Mouse (Mus musculus) heart, embryonic 14.5 days (tissue): ENCODE data around the gene Vmn1r54. TPM values are rescaled to one million over a fixed set of nuclear protein-coding genes. Genes with fewer than 3 reads are reported as not detected.

Source experiments
- ATAC-seq: fragments of 200-750 bp; cut with Nextera tagmentation; 2 replicates; pipeline ENCODE4 v1.8.0; 2017; ENCODE audit warnings: low read depth, moderate TSS enrichment; ENCODE audit not compliant: insufficient number of reproducible peaks, insufficient read depth, low FRiP score
- H3K27ac ChIP-seq, 2 experiments: fragments of 200-500 bp in 1 of 2; fragments of 300-500 bp in 1 of 2; sonication (generic) in 1 of 2; replicated peaks in 1 of 2; 2 replicates each; pipeline ENCODE4 v1.5.1; 2012 to 2014; ENCODE audit warnings: low read depth in 2 of 2, low read length in 2 of 2, control low read depth in 1 of 2, mild to moderate bottlenecking in 1 of 2, mixed read lengths in 1 of 2; ENCODE audit not compliant: control insufficient read depth in 1 of 2, insufficient read depth in 1 of 2
- H3K27me3 ChIP-seq: fragments of 300-500 bp; sonication (generic); 2 replicates; pipeline ENCODE4 v1.6.1; 2014; ENCODE audit warnings: mild to moderate bottlenecking, low read length, control low read depth; ENCODE audit not compliant: control insufficient read depth, insufficient read depth
- H3K36me3 ChIP-seq: fragments of 300-500 bp; sonication (generic); 2 replicates; pipeline ENCODE4 v1.6.1; 2014; ENCODE audit warnings: mild to moderate bottlenecking, control low read depth, low read length, mixed read lengths; ENCODE audit not compliant: control insufficient read depth, insufficient read depth
- H3K4me1 ChIP-seq, 2 experiments: fragments of 200-500 bp in 1 of 2; fragments of 300-500 bp in 1 of 2; sonication (generic) in 1 of 2; 2 replicates each; pipeline ENCODE4 v1.6.1; 2012 to 2014; ENCODE audit warnings: low read length in 2 of 2, control low read depth in 1 of 2, mixed read lengths in 1 of 2; ENCODE audit not compliant: control insufficient read depth in 2 of 2, insufficient read depth in 2 of 2
- H3K4me2 ChIP-seq: fragments of 300-500 bp; sonication (generic); 2 replicates; pipeline ENCODE4 v1.6.1; 2014; ENCODE audit warnings: mild to moderate bottlenecking, low read length
- H3K4me3 ChIP-seq, 2 experiments: fragments of 200-500 bp in 1 of 2; fragments of 300-500 bp in 1 of 2; sonication (generic) in 1 of 2; 2 replicates each; pipeline ENCODE4 v1.5.1; 2012 to 2014; ENCODE audit warnings: low read length in 2 of 2, mild to moderate bottlenecking in 2 of 2, control low read depth in 1 of 2, low read depth in 1 of 2, moderate library complexity in 1 of 2; ENCODE audit not compliant: control insufficient read depth in 1 of 2, insufficient read depth in 1 of 2
- H3K9ac ChIP-seq: fragments of 300-500 bp; sonication (generic); 2 replicates; pipeline ENCODE4 v1.6.1; 2014; ENCODE audit warnings: mild to moderate bottlenecking, low read length
- H3K9me3 ChIP-seq: fragments of 300-500 bp; sonication (generic); 2 replicates; pipeline ENCODE4 v1.6.1; 2016; ENCODE audit warnings: low read length, control low read depth; ENCODE audit not compliant: control insufficient read depth
- WGBS: fragments of 180-500 bp; shearing (Covaris S2); extraction: QIAGEN DNeasy Blood & Tissue Kit; methylation state at CpG from one replicate; pipeline ENCODE4 v1.1.7; 2014; 5-methylcytosine and 5-hydroxymethylcytosine counted together
- polyA plus RNA-seq: library from polyadenylated mRNA; unstranded; fragments of >200 nt; fragmentation: Nextera tagmentation; extraction: Ambion mirVana; gene quantifications from 2 replicates; pipeline ENCODE4 v1.2.1, GENCODE M21; 2014

The Vmn1r54 gene
- polyA plus RNA-seq, 1 experiment from 2014 or later = not detected

GRCm38 (mm10) chr6:90306315-90306975, 60.3 kb downstream of the Vmn1r54 start:
- ATAC-seq = no peak
- H3K36me3 ChIP-seq = no peaks in the 10 kb centered on the region
- no peak overlapping the region for H3K9ac ChIP-seq
- H3K4me2 ChIP-seq = no peak overlapping the region
- 0 out of 2 replicates have a peak, but pooled peaks cover 3% of the 10 kb centered on the region for H3K9me3 ChIP-seq
- no peak overlapping the region for H3K27ac ChIP-seq
- no peak overlapping the region for H3K4me3 ChIP-seq
- no peaks in the 10 kb centered on the region for H3K4me1 ChIP-seq
- H3K27me3 ChIP-seq = no peaks in the 10 kb centered on the region
- WGBS = 74% methylated on average over 6 of the region's 6 CpGs

GRCm38 (mm10) chr6:90308839-90309778, 63.0 kb downstream of the Vmn1r54 start:
- H3K27me3 ChIP-seq = no peaks in the 10 kb centered on the region
- no peak for ATAC-seq
- H3K36me3 ChIP-seq = no peaks in the 10 kb centered on the region
- peaks cover 6% of the 10 kb centered on the region; the same call in 1 of the 2 replicates for H3K9me3 ChIP-seq
- 74% methylated on average over 87 of the region's 87 CpGs for WGBS
- no peak overlapping the region for H3K27ac ChIP-seq
- H3K4me3 ChIP-seq = no peak overlapping the region
- H3K4me2 ChIP-seq = no peak overlapping the region
- no peak overlapping the region for H3K9ac ChIP-seq
- no peaks in the 10 kb centered on the region for H3K4me1 ChIP-seq

- Histone ChIP-seq H3K4me2 (no peak overlapping the region), H3K27ac (no peak overlapping the region), H3K9me3 (peaks cover 3% of the 10 kb centered on the region; the same call in 1 of the 2 replicates), H3K36me3 (no peaks in the 10 kb centered on the region), H3K4me3 (no peak overlapping the region), H3K27me3 (no peaks in the 10 kb centered on the region), H3K4me1 (no peaks in the 10 kb centered on the region), H3K9ac (no peak overlapping the region)
- WGBS = 72% methylated on average over 5 of the region's 5 CpGs
- no peak for ATAC-seq
These were observed 69.9 kb downstream of the Vmn1r54 start for GRCm38 (mm10) chr6:90315961-90316360.

- WGBS = 83% methylated on average over 2 of the region's 2 CpGs
These were observed 71.6 kb downstream of the Vmn1r54 start for GRCm38 (mm10) chr6:90317510-90318258.

GRCm38 (mm10) chr6:90319019-90319418, 72.9 kb downstream of the Vmn1r54 start:
- Histone ChIP-seq H3K36me3 (no peaks in the 10 kb centered on the region), H3K9ac (no peak overlapping the region), H3K4me1 (no peaks in the 10 kb centered on the region), H3K4me3 (no peak overlapping the region), H3K27ac (no peak overlapping the region), H3K9me3 (no peaks in the 10 kb centered on the region), H3K27me3 (no peaks in the 10 kb centered on the region), H3K4me2 (no peak overlapping the region)
- WGBS = 89% methylated on average over 2 of the region's 2 CpGs
- ATAC-seq = no peak

More at GRCm38 (mm10) chr6:90317510-90318258, 71.6 kb downstream of the Vmn1r54 start:
- H3K36me3 ChIP-seq = no peaks in the 10 kb centered on the region
- ATAC-seq = no peak
- H3K27ac ChIP-seq = no peak overlapping the region
- no peaks in the 10 kb centered on the region for H3K4me1 ChIP-seq
- H3K4me2 ChIP-seq = no peak overlapping the region
- no peak overlapping the region for H3K4me3 ChIP-seq
- H3K9ac ChIP-seq = no peak overlapping the region
- no peaks in the 10 kb centered on the region for H3K27me3 ChIP-seq
- H3K9me3 ChIP-seq = no peaks in the 10 kb centered on the region

GRCm38 (mm10) chr6:90319475-90320191, 73.5 kb downstream of the Vmn1r54 start:
- no peak overlapping the region for H3K27ac ChIP-seq
- H3K9me3 ChIP-seq = no peaks in the 10 kb centered on the region
- ATAC-seq = no peak
- no peak overlapping the region for H3K4me3 ChIP-seq
- WGBS = 72% methylated on average over 7 of the region's 7 CpGs
- H3K9ac ChIP-seq = no peak overlapping the region
- 0 out of 2 replicates have a peak, but pooled peaks cover 3% of the 10 kb centered on the region for H3K27me3 ChIP-seq
- no peaks in the 10 kb centered on the region for H3K36me3 ChIP-seq
- no peak overlapping the region for H3K4me2 ChIP-seq
- no peaks in the 10 kb centered on the region for H3K4me1 ChIP-seq

GRCm38 (mm10) chr6:90320429-90320828, 74.3 kb downstream of the Vmn1r54 start:
- H3K4me1 ChIP-seq = peaks cover 0 to 4% of the 10 kb centered on the region in 2 experiments; a peak in 3 of 4 replicates
- no peak for ATAC-seq
- H3K9me3 ChIP-seq = no peaks in the 10 kb centered on the region
- H3K4me3 ChIP-seq = no peak overlapping the region
- H3K27me3 ChIP-seq = 0 out of 2 replicates have a peak, but pooled peaks cover 3% of the 10 kb centered on the region
- 79% methylated on average over 5 of the region's 5 CpGs for WGBS
- no peak overlapping the region for H3K4me2 ChIP-seq
- no peak overlapping the region for H3K27ac ChIP-seq
- H3K9ac ChIP-seq = no peak overlapping the region
- H3K36me3 ChIP-seq = no peaks in the 10 kb centered on the region
